Mouse (Mus musculus) hematopoietic stem cell, adult 5-6 weeks (primary cell): ENCODE data around the gene Adcy4. TPM values are rescaled to one million over a fixed set of nuclear protein-coding genes. Genes with fewer than 3 reads are reported as not detected.

ENCODE experiments used
- ATAC-seq, 2 experiments: fragments of 125-278 bp in 1 of 2; replicated peaks in 1 of 2; 2 replicates each; pipeline ENCODE4 v1.8.0; 2016 to 2017; ENCODE audit warnings: inconsistent platforms in 2 of 2, mild to moderate bottlenecking in 2 of 2, moderate number of reproducible peaks in 2 of 2, low read depth in 1 of 2, moderate TSS enrichment in 1 of 2; ENCODE audit not compliant: low FRiP score in 2 of 2, poor library complexity in 2 of 2, severe bottlenecking in 2 of 2, insufficient read depth in 1 of 2, low TSS enrichment in 1 of 2
- total RNA-seq: library from RNA; stranded (forward); fragments of 172-1452, 232-1000 nt; gene quantifications from 2 replicates; pipeline ENCODE4 v1.2.3, GENCODE M21; 2017

The Adcy4 gene
- total RNA-seq, 1 experiment from 2014 or later: 1.0 TPM

DNA sequence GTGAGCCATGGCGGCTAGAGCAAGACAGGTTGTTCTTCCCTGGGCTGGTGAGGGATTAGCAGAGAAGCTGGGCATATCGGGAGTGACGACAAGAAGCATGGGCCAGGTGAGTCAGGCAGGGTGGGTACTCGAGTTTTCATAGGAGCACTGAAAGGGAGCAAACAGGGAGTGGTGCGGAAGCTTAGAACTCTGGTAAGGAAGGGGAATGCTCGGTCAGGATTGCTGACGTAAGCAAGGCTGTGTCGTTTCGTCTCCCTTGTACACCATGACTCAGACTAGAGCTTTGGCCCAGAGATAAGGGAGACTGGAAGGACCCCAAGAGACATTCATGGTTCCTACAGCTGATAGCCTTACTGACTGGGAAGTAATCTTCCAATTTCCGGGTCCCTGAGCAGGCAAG, 50.0 kb downstream of the Adcy4 start:
- ATAC-seq: no peak

DNA sequence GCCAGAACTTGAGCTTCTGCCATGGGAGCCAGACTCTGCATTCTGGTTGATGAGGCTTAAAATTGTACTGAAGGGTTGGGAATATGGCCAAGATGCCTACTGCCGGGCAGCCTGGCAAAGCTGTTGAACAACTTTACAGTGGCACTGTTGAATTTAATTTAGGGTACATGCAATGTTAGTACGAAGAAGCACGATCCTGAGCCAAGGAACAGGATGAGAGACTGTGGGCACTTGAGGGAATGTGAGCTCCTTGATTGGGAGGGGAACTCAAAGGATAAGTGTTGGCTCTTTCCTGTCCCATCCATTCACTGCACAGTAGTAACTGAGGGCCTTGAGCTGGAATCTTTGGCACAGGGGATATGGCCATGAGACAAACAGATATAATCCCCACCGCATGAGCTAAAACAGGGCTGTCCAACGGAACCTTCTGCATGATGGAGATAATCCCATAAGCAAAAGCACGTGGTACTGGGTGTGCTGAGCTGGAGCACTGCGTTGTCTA, 53.3 kb downstream of the Adcy4 start:
- no peak for ATAC-seq

DNA sequence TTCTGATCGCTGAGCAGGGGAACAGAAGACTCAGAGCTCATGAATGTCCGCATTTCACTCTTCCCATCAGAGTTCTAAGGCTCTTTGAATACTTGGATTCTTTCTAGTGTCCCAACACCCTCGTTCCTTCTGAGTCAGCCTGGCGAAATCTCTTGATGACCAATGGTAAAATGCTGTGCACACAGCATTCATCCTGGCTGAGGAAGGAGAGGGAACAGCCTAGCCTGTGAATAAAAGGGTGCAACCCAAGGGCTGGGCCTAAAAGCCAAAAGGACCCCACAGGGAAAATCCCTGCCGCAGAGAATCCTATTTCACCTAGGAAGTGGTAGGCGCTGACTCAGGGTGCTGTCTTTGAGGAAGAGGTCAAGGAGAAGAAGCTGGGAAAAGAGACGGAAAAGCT, 53.8 kb downstream of the Adcy4 start:
- no peak for ATAC-seq

DNA sequence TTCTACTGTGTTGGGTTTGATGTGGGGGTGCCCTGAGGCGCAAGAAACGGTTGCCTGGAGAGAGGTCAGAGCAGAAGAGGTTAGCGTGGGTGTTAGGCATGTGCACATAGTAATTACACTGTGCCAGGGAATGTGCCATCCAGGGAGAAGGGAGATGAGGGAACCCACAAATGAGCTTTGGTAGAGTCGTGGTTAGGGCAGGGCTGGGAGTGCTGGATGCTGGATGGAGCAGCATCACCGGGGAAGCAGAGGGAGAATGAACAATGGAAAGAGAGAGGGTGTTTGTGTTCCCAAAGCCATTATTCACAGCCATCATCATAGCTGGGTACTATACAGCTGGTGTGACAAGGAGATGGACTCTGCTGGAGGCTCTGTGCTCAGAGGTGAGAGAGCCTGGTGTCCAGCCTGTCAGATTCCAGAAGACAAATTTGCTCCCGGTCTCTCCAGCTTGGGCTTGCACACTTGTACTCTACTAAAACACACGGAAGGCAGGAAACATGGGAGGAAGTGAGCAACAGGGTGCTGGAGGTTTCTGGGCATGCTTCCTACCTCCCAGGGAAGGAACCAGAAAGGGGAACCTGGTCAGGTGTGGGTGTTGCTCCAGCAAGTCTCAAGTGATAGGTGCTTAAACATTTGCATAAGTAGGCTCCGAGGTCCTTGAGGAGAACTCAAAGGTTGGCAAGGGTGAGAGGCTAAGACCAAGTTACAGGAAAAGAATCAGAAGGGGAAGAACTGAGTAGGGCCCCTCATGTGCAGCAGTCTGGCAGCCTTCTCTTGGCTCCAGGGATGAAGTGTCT, 55.8 kb downstream of the Adcy4 start:
- peak in 1 of 2 experiments; percentile 30; a peak in 1 of 4 replicates for ATAC-seq

DNA sequence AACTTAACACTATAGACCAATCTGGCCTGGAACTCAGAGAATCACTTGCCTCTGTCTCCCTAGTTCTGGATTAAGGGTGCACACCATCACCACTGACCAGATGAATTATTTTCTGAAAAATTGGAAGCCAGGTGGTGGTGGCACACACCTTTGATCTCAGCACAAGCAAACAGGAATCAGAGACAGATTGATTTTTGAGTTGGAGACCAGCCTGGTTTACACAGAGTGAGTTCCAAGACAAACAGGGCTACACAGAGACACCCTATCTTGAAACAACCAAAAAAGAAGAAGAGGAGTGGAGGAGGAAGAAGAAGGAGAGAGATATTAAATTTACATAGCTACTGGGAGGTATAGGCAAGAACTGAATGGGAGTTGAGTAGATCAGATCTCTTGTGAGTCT, 57.6 kb downstream of the Adcy4 start:
- ATAC-seq: no peak

DNA sequence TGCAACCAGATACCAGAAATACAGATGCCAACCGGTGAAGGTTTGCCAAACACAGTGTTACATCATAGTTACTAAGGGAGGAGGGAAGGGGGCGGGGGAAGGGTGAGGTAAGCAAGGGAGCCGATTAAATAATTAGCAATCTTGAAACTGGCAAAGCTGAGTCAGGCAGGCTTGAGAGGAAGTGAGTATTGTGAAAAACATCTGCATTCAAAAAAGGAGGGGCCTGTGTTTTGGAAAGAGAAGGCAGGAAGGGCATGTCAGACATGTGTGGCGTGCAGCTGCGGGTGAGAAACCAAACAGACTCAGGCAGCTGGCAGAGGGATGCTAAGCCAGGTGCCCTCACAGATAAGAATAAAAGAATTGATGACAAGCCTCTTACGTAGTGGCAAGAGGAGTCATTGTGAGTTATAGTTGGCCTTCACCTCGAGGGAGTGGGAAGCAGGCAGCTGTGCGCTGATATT, 59.5 kb downstream of the Adcy4 start:
- ATAC-seq: peak; percentile 66 to 72

DNA sequence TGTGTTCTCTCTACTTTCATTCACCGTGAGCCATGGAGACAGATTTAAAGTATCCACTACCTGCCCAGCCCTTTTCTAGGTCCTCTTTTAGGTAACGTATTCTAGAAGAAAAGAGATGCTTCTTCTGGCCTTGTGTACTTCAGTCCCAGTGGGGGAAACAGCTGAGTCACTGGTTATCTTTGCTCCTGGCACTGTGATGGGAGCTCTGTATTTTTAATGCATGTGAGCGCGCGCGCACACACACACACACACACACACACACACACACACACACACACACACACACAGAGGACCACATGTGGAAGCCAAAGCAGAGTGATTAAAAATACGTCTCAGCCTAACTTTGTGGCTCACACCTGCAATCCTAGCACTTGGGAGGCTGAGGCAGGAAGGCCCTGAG, 60.5 kb downstream of the Adcy4 start:
- no peak for ATAC-seq

DNA sequence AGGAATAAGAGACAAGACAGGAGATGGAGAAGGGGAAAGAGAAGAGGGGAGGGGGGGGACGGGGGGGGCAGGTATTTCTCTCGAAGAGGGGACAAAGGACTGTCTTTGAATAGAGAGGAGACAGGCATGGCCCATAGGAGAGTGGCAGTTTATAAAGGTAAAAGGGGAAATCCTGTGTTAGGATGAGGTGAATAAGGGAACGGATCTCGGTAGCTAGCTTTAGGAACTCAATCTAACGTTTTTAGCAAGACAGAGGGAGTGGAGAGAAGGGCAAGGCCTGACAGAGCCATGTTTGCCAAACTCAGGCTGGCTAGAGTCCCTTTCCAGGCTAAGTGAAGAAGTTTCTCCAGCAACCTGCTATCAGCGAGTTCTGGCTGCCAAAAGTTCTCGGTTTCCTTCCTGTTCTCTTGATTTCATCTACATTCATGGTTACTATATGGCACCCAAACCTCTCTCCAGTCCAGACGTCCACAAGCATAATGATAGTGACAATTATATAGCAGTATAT, 61.4 kb downstream of the Adcy4 start:
- ATAC-seq: no peak

DNA sequence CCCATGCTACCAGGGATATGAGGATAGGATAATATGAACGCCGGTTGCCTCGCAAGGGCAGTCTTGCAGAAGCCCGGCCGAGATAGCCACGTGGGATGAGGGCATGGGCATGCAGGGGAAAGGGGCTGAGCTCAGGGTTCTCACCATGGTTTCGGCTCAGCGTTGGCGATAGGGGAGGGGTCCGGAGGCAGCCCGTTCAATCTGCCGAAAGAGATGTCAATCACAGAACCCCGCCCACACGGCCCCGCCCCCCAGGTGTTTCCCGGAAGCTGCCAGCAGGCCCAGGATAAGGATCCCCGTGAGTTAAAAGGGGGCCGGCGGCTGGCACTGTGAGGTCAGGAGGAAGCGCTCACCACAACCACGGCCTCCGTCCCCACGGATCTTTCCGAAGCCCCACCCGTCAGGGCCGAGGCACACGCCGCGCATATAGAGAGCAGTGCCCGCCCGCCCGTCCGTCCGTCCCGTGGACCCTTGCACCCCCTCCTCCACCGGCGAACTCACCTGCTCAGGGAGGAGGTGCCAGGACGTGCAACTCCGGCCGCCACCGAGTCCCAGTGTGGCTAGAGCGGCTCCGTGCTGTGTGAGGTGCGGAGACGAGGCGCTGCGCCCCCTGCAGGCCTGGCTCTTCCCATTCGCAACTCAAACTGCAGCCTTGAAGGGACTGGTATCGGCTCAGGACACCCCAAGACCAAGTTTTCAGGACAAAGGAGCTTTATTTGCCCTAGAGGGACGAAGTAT, 62.0 kb downstream of the Adcy4 start, which contains the start of gene Rabggta:
Gene Rabggta (minus strand): TSS at position 564 of the 738 bp plus-strand sequence.
- ATAC-seq: peak; percentile 70 to 71

DNA sequence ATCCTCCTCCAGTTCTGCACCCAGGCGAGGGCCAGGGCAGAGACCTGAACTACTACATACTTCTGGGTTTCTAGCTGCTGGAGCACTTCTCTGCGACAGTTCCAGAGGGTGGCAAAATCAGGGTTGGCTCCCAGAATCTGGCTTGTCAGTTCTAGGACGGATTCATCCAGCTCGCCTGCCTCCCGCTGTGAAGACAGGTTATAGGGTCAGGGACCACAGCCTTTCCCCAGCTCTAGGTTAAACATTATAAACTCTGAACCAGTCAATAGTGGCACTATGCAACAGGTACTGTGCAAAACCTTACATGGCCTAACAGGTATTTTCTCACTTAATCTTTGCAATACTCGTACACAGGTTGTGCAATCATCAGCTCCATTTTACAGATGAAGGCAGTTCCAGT, 62.8 kb downstream of the Adcy4 start:
- no peak for ATAC-seq

DNA sequence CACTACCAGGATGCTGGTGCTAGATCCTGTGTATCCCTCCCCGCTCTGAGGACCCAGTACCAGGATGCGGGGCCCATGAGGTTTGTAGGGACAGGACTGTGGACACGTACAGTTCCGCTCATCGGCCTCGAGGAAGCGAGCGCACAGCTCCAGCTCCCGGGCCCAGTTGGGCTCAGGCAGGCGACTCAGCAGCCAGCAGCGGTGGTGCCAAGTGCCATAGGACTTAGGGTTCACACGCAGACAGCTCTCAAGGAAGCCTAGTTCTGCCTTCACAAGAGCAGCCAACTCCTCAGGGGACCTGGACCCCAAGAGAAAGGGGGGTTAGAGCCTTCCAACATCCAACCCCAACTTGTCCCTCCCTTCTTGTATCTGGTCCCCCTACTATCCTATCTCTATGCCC, 63.2 kb downstream of the Adcy4 start:
- no peak for ATAC-seq

DNA sequence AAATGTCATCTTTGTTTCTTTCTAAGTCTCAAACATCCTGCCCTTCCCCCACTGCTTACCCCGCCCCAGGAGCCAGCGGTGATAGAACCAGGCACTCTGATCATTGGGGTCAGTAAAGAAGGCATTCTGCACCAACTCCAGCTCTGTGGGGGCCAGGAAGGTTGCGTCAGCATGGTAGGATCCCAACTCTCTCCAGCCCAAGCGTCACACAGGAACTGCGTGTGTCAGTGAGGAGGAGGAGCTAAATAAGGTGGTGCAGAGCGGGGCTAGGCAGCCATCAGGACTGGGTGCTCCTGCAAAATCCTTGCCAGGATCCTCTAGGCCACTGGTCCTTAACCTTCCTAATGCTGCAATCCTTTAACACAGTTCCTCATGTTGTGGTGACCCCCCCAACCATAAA, 64.2 kb downstream of the Adcy4 start:
- no peak for ATAC-seq

Other genes with a start within 250 kb of the Adcy4 start
- 50.8 and 58.0 TPM in 2 replicates for gene Pck2, start 243.8 kb downstream of the Adcy4 start, total RNA-seq
- 47.6 and 53.3 TPM in 2 replicates for gene Dcaf11, start 224.1 kb downstream of the Adcy4 start, total RNA-seq
- gene A730061H03Rik, start 223.7 kb downstream of the Adcy4 start, total RNA-seq: 3.4 TPM in 1 of 2 replicates, not detected in the other
- not detected in 2 replicates for gene Fitm1, start 208.5 kb downstream of the Adcy4 start, total RNA-seq
- gene Psme1, start 206.0 kb downstream of the Adcy4 start, total RNA-seq: 367 and 390 TPM in 2 replicates
- 8.5 and 8.9 TPM in 2 replicates for gene Emc9, start 198.8 kb downstream of the Adcy4 start, total RNA-seq
- gene Psme2, start 193.0 kb downstream of the Adcy4 start, total RNA-seq: 189 and 244 TPM in 2 replicates
- gene Rnf31, start 192.4 kb downstream of the Adcy4 start, total RNA-seq: 11.5 and 19.8 TPM in 2 replicates
- gene Irf9, start 180.5 kb downstream of the Adcy4 start, total RNA-seq: 61.3 and 91.7 TPM in 2 replicates
- 15.4 and 17.9 TPM in 2 replicates for gene Rec8, start 166.1 kb downstream of the Adcy4 start, total RNA-seq
- gene Ipo4, start 148.1 kb downstream of the Adcy4 start, total RNA-seq: 14.3 and 35.2 TPM in 2 replicates
- gene Gm49378, start 146.2 kb downstream of the Adcy4 start, total RNA-seq: 1.8 and 8.2 TPM in 2 replicates
- 48.5 and 55.1 TPM in 2 replicates for gene Tm9sf1, start 140.3 kb downstream of the Adcy4 start, total RNA-seq
- gene Tssk4, start 133.9 kb downstream of the Adcy4 start, total RNA-seq: 0.40 and 0.94 TPM in 2 replicates
- 29.1 and 31.1 TPM in 2 replicates for gene Mdp1, start 123.6 kb downstream of the Adcy4 start, total RNA-seq
- gene Gmpr2, start 112.2 kb downstream of the Adcy4 start, total RNA-seq: 30.7 and 38.3 TPM in 2 replicates
- gene Nedd8, start 112.0 kb downstream of the Adcy4 start, total RNA-seq: 209 and 317 TPM in 2 replicates
- 27.3 and 34.1 TPM in 2 replicates for gene Tinf2, start 102.3 kb downstream of the Adcy4 start, total RNA-seq
- gene Tgm1, start 70.2 kb downstream of the Adcy4 start, total RNA-seq: 1.3 and 5.8 TPM in 2 replicates
- 17.2 and 17.9 TPM in 2 replicates for gene Rabggta, start 61.8 kb downstream of the Adcy4 start, total RNA-seq
- 25.3 TPM in 2 replicates for gene Dhrs1, start 38.4 kb downstream of the Adcy4 start, total RNA-seq
- 16.6 and 20.9 TPM in 2 replicates for gene Nop9, start 38.4 kb downstream of the Adcy4 start, total RNA-seq
- gene Cideb, start 25.6 kb downstream of the Adcy4 start, total RNA-seq: not detected in 2 replicates
- gene Ltb4r2, start 22.7 kb downstream of the Adcy4 start, total RNA-seq: 0.60 and 0.63 TPM in 2 replicates
- gene Ltb4r1, start 18.1 kb downstream of the Adcy4 start, total RNA-seq: 4.0 and 11.2 TPM in 2 replicates
- 23.8 and 47.9 TPM in 2 replicates for gene Ripk3, start 4.8 kb upstream of the Adcy4 start, total RNA-seq
- gene Nfatc4, start 39.0 kb upstream of the Adcy4 start, total RNA-seq: 0.31 and 0.35 TPM in 2 replicates
- gene Nynrin, start 69.9 kb upstream of the Adcy4 start, total RNA-seq: 13.0 and 13.1 TPM in 2 replicates
- 0.05 TPM in 1 of 2 replicates, not detected in the other for gene Cbln3, start 100.3 kb upstream of the Adcy4 start, total RNA-seq
- 40.6 and 50.5 TPM in 2 replicates for gene Khnyn, start 100.9 kb upstream of the Adcy4 start, total RNA-seq
- 10.3 and 27.3 TPM in 2 replicates for gene Sdr39u1, start 116.2 kb upstream of the Adcy4 start, total RNA-seq
- gene Cma1, start 160.6 kb upstream of the Adcy4 start, total RNA-seq: 0.88 TPM in 1 of 2 replicates, not detected in the other
- not detected in 2 replicates for gene Cma2, start 166.9 kb upstream of the Adcy4 start, total RNA-seq
- not detected in 2 replicates for gene Mcpt1, start 233.9 kb upstream of the Adcy4 start, total RNA-seq
- gene Mcpt9, start 246.4 kb upstream of the Adcy4 start, total RNA-seq: not detected in 2 replicates